Mouse (Mus musculus) stomach, embryonic 15.5 days (tissue): ENCODE results near the gene Ces2g. TPM values are rescaled to one million over a fixed set of nuclear protein-coding genes. Genes with fewer than 3 reads are reported as not detected.

Source experiments
- ATAC-seq: fragments of 200-750 bp; cut with Nextera tagmentation; 2 replicates; pipeline ENCODE4 v1.8.0; 2017; ENCODE audit warnings: low read depth, moderate number of reproducible peaks, moderate TSS enrichment; ENCODE audit not compliant: insufficient read depth, low FRiP score
- H3K27ac ChIP-seq: fragments of 300-500 bp; sonication (generic); 2 replicates; pipeline ENCODE4 v1.5.1; 2015; ENCODE audit warnings: mild to moderate bottlenecking, inconsistent platforms
- H3K27me3 ChIP-seq: fragments of 300-500 bp; sonication (generic); replicated peaks from 2 replicates; pipeline ENCODE4 v1.6.1; 2015; ENCODE audit warnings: inconsistent platforms
- H3K36me3 ChIP-seq: fragments of 300-500 bp; sonication (generic); 2 replicates; pipeline ENCODE4 v1.6.1; 2015; ENCODE audit warnings: inconsistent platforms
- H3K4me1 ChIP-seq: fragments of 300-500 bp; sonication (generic); 2 replicates; pipeline ENCODE4 v1.6.1; 2015; ENCODE audit warnings: inconsistent platforms
- H3K4me2 ChIP-seq: fragments of 300-500 bp; sonication (generic); 2 replicates; pipeline ENCODE4 v1.6.1; 2015; ENCODE audit warnings: mild to moderate bottlenecking, inconsistent platforms
- H3K4me3 ChIP-seq: fragments of 300-500 bp; sonication (generic); replicated peaks from 2 replicates; pipeline ENCODE4 v1.5.1; 2015; ENCODE audit warnings: inconsistent platforms
- H3K9ac ChIP-seq: fragments of 300-500 bp; sonication (generic); 2 replicates; pipeline ENCODE4 v1.6.1; 2015; ENCODE audit warnings: inconsistent platforms
- H3K9me3 ChIP-seq: fragments of 300-500 bp; sonication (generic); 2 replicates; pipeline ENCODE4 v1.6.1; 2016; ENCODE audit warnings: inconsistent platforms
- WGBS: fragments of 180-500 bp; shearing (Covaris S2); methylation state at CpG from one replicate; pipeline ENCODE4 v1.1.7; 2015; 5-methylcytosine and 5-hydroxymethylcytosine counted together
- polyA plus RNA-seq: library from polyadenylated mRNA; unstranded; fragments of >200 nt; fragmentation: Nextera tagmentation; extraction: Ambion mirVana; gene quantifications from 2 replicates; pipeline ENCODE4 v1.2.1, GENCODE M21; 2015

Ces2g gene
- polyA plus RNA-seq: 3.6 and 6.2 TPM in 2 replicates

DNA sequence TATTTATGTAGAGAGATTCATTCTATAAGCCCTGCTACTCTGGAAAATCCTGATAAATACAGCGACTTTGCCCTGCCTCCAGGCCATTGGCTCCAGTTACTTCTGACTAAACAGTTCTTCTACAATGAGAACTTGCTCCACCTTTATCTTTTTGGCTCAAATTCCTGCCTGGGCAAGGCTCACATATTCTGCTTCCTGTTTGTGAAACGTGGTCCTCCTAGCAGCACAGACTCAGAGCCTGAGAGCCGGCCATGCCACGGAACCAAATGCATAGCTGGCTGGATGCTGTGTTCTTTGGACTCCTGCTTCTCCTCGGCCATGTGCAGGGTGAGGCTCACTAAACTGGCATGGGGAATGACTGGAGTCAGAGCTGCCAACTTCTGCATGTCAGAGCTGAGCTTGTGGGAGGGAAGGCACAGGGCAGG lies at the start of gene Ces2g:
Gene Ces2g (plus strand): TSS at position 182 of the 425 bp plus-strand sequence.
- 57% methylated on average over 5 of the region's 5 CpGs for WGBS
- no peaks in the 10 kb centered on the region for H3K27me3 ChIP-seq
- no peak within 1 kb of the TSS for H3K4me3 ChIP-seq

DNA sequence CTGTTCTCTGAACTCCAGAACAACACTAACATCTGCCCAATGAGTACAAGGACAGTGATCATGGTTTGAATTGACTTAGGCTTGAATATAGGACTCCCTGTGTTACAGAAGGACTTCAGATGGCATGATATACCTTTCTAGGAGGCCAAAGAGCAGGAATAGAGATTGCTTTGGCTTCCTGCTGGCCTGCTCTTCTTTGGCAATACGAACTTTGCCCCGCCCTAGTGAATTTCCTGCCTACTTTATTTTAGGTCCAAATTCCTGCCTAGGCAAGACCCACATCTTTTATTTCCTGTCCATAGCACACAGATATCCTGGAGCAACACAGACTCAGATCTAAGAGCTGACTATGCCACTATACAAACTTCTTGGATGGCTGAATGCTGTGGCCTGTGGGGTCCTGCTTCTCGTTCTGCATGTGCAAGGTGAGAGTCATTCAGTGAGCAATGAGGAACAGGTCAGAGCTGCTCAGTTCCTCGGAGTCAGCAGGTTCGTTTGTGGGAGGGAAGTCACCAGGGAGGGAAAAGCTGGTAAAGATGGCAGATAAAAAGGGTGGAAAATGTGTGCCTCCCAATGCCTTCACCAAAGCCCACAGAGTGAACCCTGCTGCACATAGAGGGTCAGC lies 35.4 kb upstream of the Ces2g start, which contains the start of gene Ces2e:
Gene Ces2e (plus strand): TSS at position 289 of the 625 bp plus-strand sequence.
- no peak within 1 kb of the TSS for H3K4me2 ChIP-seq
- no peak within 1 kb of the TSS; the same call in 1 of the 2 replicates for H3K27ac ChIP-seq
- no peaks in the 10 kb centered on the region for H3K27me3 ChIP-seq
- no peaks in the 10 kb centered on the region for H3K36me3 ChIP-seq
- WGBS: 58% methylated on average over 5 of the region's 5 CpGs
- H3K9ac ChIP-seq: no peak within 1 kb of the TSS
- H3K4me3 ChIP-seq: no peak within 1 kb of the TSS
- no peaks in the 10 kb centered on the region for H3K9me3 ChIP-seq
- no peak for ATAC-seq
- H3K4me1 ChIP-seq: no peaks in the 10 kb centered on the region

More for the DNA sequence above, at the start of gene Ces2g:
- Histone ChIP-seq H3K9ac (no peak within 1 kb of the TSS), H3K36me3 (no peaks in the 10 kb centered on the region), H3K27ac (0 out of 2 replicates have a peak within 1 kb of the TSS, but pooled peaks have one; percentile 33), H3K4me2 (peak within 1 kb of the TSS; percentile 28; the same call in 1 of the 2 replicates), H3K4me1 (no peaks in the 10 kb centered on the region), H3K9me3 (no peaks in the 10 kb centered on the region)
- ATAC-seq: no peak

DNA sequence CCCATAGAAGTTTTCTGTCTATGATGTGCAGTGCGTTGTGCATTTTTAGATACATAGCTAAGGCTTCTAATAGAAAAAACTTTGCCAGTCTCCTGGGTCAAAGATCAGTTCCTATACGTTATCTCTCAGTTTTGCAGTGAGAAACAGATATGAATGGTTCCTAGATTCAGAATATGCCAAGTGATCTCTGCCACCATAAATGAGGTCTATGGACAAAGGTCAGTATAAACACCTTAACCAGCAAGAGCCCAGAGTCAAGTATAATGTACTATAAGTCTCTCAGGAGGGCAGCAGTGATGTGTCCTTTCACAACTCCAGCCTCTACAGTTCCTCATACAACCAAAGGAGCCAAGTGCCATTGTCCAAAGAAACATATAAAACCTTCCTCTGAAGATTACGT lies 34.2 kb upstream of the Ces2g start:
- no peak overlapping the region for H3K4me3 ChIP-seq
- H3K36me3 ChIP-seq: no peaks in the 10 kb centered on the region
- no peak for ATAC-seq
- no peak overlapping the region for H3K9ac ChIP-seq
- no peak overlapping the region for H3K4me2 ChIP-seq
- H3K27me3 ChIP-seq: no peaks in the 10 kb centered on the region
- 79% methylated on average over 3 of the region's 3 CpGs for WGBS
- H3K27ac ChIP-seq: no peak overlapping the region
- H3K9me3 ChIP-seq: no peaks in the 10 kb centered on the region
- no peaks in the 10 kb centered on the region for H3K4me1 ChIP-seq

DNA sequence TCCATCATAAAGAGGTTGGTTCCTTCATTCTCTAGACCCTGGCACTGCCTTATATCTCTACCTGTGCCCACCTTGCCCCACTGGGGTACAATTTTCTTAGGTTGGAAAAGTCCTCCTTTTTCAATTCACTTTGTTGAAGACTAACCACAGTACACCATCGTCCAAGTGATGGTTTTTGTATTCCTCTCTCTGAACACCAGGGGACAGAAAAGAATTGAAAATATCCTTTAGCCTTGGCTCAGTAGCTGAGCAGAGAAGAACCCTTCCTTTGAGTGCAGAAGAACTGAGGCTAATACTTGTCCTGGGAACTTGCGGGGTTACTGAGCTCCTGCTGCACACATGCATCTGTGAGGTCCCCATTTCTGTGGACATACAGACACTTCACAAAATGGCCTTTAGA lies 16.9 kb upstream of the Ces2g start:
- Histone ChIP-seq H3K9ac (no peak overlapping the region), H3K4me1 (no peaks in the 10 kb centered on the region), H3K9me3 (no peaks in the 10 kb centered on the region), H3K4me3 (no peak overlapping the region), H3K4me2 (no peak overlapping the region), H3K36me3 (no peaks in the 10 kb centered on the region), H3K27me3 (no peaks in the 10 kb centered on the region), H3K27ac (no peak overlapping the region)
- WGBS: 72% methylated on average over 2 of the region's 2 CpGs
- no peak for ATAC-seq

DNA sequence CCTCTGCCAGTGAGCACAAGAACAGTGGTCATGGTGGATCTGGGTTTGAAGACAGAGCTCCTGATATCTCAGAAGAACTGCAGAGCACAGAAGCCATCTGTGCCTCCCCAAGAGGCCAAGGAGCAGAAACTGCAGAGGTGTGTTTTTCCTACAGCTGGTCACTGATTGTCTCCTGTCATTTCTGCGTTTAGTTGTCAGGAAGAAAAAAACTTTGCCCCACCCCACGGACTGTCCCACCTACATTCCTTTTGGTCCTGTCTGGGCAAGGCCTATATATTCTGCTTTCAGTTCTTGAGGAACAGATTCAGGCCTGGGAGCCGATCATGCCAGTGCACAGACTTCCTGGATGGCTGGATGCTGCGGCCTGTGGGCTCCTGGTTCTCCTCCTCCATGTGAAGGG lies 14.5 kb upstream of the Ces2g start, which contains the start of gene Ces2f:
Gene Ces2f (plus strand): TSS at position 301 of the 400 bp plus-strand sequence.
- no peaks in the 10 kb centered on the region for H3K27me3 ChIP-seq
- H3K4me3 ChIP-seq: no peak within 1 kb of the TSS
- no peak within 1 kb of the TSS for H3K27ac ChIP-seq
- no peaks in the 10 kb centered on the region for H3K9me3 ChIP-seq
- no peaks in the 10 kb centered on the region for H3K4me1 ChIP-seq
- no peak for ATAC-seq
- no peaks in the 10 kb centered on the region for H3K36me3 ChIP-seq
- 70% methylated on average over 4 of the region's 4 CpGs for WGBS
- no peak within 1 kb of the TSS for H3K4me2 ChIP-seq
- H3K9ac ChIP-seq: no peak within 1 kb of the TSS

DNA sequence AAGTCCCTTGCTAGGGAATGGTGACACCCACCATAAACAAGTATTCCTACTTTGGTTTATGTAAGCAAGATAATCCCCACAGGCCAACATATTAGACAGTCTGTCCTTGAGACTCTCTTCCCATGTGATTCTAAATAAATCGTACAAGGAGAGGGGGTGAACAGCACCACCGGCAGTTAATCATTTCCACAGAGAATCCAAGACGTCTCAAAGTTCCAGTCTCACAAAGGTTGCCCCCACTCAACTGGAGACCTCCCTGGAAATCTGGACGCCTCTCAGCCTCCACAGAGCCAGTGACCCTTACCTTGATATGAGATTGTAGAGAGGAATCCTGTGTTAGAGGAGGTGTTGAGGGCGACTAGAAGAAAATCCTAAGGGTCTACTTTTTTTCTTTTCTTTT lies 12.5 kb upstream of the Ces2g start:
- Histone ChIP-seq H3K4me2 (no peak overlapping the region), H3K27me3 (no peaks in the 10 kb centered on the region), H3K4me1 (no peaks in the 10 kb centered on the region), H3K36me3 (no peaks in the 10 kb centered on the region), H3K9ac (no peak overlapping the region), H3K4me3 (no peak overlapping the region), H3K9me3 (no peaks in the 10 kb centered on the region), H3K27ac (no peak overlapping the region)
- ATAC-seq: no peak
- WGBS: 73% methylated on average over 5 of the region's 5 CpGs

DNA sequence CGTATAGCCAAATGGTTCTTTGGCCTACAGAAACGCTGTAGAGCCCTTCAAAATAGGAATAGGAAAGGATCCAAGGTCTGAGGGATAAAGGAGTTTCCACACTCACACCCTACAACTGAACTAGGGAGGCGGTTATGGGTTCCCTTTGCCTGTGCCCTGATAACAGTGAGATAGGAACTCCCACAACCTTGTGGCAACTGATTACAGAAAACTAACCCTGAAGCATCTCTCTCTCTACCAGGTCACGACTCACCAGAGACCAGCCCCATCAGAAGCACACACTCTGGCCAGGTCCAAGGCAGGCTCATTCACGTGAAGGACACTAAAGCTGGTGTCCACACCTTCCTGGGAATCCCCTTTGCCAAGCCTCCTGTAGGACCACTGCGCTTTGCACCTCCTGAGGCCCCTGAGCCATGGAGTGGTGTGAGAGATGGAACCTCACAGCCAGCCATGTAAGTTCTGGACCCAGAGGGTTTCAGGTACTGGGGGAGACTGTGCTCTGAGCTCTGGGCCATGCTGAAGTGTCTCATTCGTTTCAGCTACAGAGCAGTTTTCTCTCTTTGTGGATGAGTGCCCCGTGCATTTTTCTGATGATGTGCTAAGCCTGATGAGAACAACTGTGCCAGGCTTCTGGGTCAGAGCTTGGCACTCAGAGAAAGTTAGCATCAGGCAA lies 847 bp downstream of the Ces2g start:
- H3K4me2 ChIP-seq: no peak overlapping the region
- H3K4me3 ChIP-seq: no peak overlapping the region
- H3K36me3 ChIP-seq: no peaks in the 10 kb centered on the region
- peak; percentile 92 for ATAC-seq
- H3K9ac ChIP-seq: no peak overlapping the region
- H3K27ac ChIP-seq: no peak overlapping the region
- H3K27me3 ChIP-seq: no peaks in the 10 kb centered on the region
- no peaks in the 10 kb centered on the region for H3K4me1 ChIP-seq
- WGBS: 66% methylated on average over 8 of the region's 8 CpGs
- H3K9me3 ChIP-seq: no peaks in the 10 kb centered on the region

DNA sequence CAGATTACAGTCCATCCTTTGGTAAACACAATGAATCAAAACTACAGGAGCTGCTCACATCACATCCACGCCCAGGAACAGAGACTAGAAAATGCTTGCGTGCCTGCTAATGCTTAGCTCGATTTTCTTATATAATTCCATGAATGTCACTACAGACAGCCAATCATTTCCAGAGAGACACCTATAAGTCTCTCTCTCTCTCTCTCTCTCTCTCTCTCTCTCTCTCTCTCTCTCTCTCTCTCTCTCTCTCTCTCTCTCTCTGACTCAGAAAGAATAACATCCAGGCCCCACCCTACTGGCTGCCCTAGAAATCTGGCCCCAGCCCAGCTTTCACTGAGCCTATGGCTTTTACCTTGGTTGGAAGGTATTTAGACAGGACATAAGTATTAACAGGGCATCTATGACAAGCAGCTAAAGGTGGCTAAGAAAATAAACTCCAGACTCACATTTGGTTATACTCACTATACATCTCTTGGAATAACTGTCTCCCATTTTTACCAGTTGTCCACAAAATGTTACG lies 1.9 kb downstream of the Ces2g start:
- no peaks in the 10 kb centered on the region for H3K36me3 ChIP-seq
- H3K4me2 ChIP-seq: no peak overlapping the region
- no peaks in the 10 kb centered on the region for H3K9me3 ChIP-seq
- H3K4me3 ChIP-seq: no peak overlapping the region
- ATAC-seq: no peak
- H3K27me3 ChIP-seq: no peaks in the 10 kb centered on the region
- no peak overlapping the region for H3K27ac ChIP-seq
- no peak overlapping the region for H3K9ac ChIP-seq
- WGBS: 73% methylated on average over 4 of the region's 4 CpGs
- H3K4me1 ChIP-seq: no peaks in the 10 kb centered on the region

DNA sequence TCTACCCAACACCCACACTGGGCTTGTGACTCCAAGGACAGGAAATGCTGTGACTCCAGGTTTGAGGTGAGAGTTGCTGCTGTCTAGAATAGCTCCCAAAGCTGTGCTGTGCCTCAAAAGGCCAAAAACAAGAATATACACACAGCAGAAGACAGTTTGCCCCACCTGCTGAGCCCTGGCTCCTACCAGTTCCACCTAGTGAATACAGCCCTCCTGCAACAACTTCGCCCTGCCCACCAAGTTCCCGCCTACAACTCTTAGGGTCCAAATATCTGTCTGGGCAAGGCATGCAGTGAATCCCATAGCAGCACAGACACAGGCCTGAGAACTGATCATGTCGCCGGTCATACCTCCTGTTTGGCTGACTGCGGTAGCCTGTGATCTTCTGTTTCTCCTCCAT lies 22.6 kb downstream of the Ces2g start:
- Histone ChIP-seq H3K4me2 (no peak overlapping the region), H3K36me3 (no peaks in the 10 kb centered on the region), H3K4me1 (no peaks in the 10 kb centered on the region), H3K9ac (no peak overlapping the region), H3K4me3 (no peak overlapping the region), H3K9me3 (no peaks in the 10 kb centered on the region), H3K27me3 (no peaks in the 10 kb centered on the region), H3K27ac (no peak overlapping the region)
- WGBS: 90% methylated on average over 5 of the region's 5 CpGs
- no peak for ATAC-seq

DNA sequence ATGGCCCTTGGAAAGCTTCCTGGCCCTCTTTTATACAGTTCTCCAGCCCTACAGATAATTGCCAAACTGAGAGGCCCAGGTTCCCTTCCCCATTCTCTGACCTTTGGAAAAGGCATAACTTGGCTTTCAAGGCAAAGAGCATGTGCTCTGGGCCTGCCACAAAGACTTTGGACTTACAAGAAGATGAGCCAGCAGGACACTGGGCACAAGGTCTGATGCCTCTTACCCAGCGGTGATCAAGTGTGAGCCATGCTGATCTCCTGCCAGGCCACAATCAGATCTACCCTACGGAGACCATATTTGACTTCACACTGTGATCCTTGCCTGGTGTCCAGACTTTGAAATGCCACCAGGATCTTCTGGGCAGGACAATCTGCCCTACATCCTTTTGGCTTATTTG lies 23.4 kb downstream of the Ces2g start:
- H3K9ac ChIP-seq: no peak overlapping the region
- H3K27me3 ChIP-seq: no peaks in the 10 kb centered on the region
- H3K36me3 ChIP-seq: no peaks in the 10 kb centered on the region
- H3K4me3 ChIP-seq: no peak overlapping the region
- 87% methylated on average over 2 of the region's 2 CpGs for WGBS
- H3K4me1 ChIP-seq: no peaks in the 10 kb centered on the region
- H3K27ac ChIP-seq: no peak overlapping the region
- ATAC-seq: no peak
- H3K4me2 ChIP-seq: no peak overlapping the region
- H3K9me3 ChIP-seq: no peaks in the 10 kb centered on the region

DNA sequence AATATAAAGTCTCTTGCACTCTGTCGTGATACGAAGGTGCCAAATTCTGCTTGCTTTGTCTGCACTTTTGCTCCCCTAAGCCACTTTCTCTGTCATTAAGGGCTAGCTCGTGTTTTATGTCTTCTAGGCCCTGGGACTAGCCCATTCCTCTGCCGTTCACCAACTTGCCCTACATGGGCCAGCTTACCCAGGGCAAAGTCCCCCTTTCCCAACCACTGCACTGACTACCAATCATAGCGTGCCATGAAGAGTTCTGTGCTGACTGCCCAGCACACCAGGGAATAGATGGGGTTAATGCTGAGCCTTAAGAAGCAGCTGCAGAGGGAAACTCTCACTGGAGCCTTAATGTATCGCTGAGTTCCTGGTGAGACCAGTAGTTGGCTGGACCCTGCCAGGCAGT lies 36.7 kb downstream of the Ces2g start:
- H3K36me3 ChIP-seq: no peaks in the 10 kb centered on the region
- H3K27me3 ChIP-seq: no peaks in the 10 kb centered on the region
- no peaks in the 10 kb centered on the region for H3K9me3 ChIP-seq
- no peak overlapping the region for H3K9ac ChIP-seq
- no peak overlapping the region for H3K4me2 ChIP-seq
- no peaks in the 10 kb centered on the region for H3K4me1 ChIP-seq
- no peak overlapping the region for H3K27ac ChIP-seq
- H3K4me3 ChIP-seq: no peak overlapping the region
- ATAC-seq: no peak
- 72% methylated on average over 6 of the region's 6 CpGs for WGBS

DNA sequence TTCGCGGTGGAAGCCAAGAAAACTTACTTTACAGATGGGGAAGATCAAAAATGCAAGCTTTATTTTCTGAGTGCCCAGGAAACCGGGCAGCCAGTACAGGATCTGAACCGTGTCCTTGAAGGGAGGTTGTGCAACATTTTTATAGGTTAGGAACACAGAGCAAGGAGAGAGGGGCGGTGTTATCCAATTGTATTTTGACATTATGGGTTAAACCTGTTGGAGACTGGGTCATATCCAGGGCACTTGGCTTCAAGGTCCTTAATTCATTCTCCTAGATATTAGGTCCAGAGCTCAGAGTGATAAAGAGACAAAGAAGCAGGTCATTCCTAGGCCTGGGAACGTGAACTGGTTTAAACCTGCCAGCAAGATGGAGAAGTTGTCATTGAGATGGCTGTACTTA lies 37.7 kb downstream of the Ces2g start:
- WGBS: 75% methylated on average over 6 of the region's 6 CpGs
- Histone ChIP-seq H3K27ac (no peak overlapping the region), H3K9me3 (no peaks in the 10 kb centered on the region), H3K4me2 (no peak overlapping the region), H3K9ac (no peak overlapping the region), H3K4me1 (no peaks in the 10 kb centered on the region), H3K36me3 (no peaks in the 10 kb centered on the region), H3K4me3 (no peak overlapping the region), H3K27me3 (no peaks in the 10 kb centered on the region)
- ATAC-seq: no peak
